Mouse (Mus musculus) heart, postnatal 25 days (tissue): Measurements from ENCODE around the gene Ush2a. TPM values are rescaled to one million over a fixed set of nuclear protein-coding genes. Genes with fewer than 3 reads are reported as not detected.

Experiments
- DNase-seq: peaks from one replicate; pipeline ENCODE4 v3.0.0; 2022; ENCODE audit warnings: low spot score
- intact Hi-C: fragments of 180-260 bp; cut with DNase I; formaldehyde crosslinking; loops from one replicate; pipeline ENCODE4 v1.15.1; 2025
- total RNA-seq, 2 experiments: library from RNA; stranded (reverse); gene quantifications; 2 replicates each; pipeline ENCODE4 v1.2.3; 2021

The Ush2a gene
- total RNA-seq, 2 experiments from 2014 or later = 0.08 TPM

DNA sequence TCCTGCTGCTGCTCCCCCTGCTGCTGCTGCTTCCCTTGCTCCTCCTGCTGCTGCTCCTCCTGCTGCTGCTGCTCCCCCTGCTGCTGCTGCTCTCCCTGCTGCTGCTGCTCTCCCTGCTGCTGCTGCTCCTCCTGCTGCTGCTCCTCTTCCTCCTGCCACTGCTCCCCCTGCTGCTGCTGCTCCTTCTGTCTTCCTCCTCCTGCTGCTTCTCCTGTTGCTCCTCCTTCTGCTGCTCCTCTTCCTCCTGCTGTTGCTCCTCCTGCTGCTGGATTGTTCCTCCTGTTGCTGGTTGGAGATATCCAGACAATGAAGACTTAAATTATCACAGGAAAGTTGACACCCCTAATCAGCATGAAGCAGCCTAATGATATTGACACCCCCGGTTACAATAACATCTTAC lies 123.4 kb downstream of the Ush2a start:
- intact Hi-C loops = no loop called here
- no peak for DNase-seq

DNA sequence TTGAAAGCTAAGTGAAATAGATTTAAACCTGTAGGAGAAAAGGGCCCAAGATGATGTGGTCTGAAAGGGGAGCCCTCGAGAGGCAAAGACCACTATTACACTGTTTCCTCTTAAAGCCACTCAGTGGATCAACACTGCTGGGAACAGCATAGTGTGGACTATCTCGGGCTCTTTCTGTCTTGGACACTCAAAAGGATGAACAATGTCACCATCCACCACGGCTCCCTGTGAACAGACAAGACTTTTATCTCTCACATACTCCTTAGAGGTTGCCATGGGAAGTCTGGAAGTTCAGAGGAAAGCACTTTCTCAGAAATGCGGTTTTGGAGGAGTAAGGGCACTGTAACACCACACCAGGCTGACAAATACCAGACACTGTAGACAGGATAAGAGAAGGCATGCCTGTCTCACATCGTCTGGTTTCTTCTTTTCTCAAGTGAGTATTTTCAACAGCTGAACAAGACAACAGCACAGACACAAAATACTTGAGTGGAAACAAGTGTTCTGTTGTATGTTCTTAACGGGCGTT lies 124.0 kb downstream of the Ush2a start:
- intact Hi-C loops = no loop called here

DNA sequence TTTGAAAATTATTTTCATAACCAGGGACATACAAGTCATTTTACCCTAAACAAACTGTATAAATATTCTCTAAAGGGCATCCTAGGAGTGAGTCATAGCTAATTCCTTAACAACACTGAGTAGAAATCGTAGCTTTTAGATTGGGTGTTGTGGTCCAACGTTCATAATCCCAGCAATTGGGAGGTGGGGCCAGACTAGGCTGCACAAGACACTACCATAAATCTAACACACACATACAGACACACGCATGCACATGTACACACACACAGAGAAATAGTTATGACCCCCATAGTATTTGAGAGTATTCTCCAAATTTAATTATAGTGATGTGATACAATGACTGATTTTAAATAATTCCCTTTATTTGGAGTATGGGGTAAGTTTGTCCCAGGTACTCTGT lies 125.5 kb downstream of the Ush2a start:
- intact Hi-C loops = no loop called here
- DNase-seq = no peak

More for the DNA sequence above, 124.0 kb downstream of the Ush2a start:
- no peak for DNase-seq

DNA sequence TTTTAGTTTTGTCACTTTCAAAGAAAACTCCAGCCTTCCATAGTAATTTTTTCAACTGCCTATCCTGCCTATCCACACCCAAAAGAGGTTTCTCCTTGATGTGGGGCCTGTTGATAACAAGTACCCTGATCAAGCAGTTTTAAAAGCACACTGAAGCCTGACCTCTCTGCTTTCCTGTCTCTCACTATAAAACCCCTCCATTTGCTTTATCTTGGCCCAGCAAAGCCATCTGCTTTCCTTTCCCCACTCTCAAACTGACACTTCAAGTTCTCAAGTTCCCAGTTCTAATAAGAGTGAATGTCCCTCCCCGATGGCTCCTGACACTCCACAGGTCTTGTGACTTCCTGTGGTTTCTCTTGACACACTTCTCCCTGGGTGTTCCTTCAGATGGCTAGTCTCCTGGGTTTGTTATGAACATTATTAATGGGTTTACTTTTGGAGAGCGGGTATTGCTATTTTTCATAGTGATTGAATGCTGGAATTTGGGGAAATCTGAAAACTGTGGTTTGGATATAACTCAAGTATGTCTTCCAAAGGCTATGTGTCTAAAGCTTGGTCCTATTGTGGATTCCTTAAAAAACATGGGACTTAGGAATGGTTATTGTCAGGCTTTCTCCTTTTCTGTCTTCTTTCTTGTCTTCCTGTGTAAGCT lies 126.1 kb downstream of the Ush2a start:
- no peak for DNase-seq
- intact Hi-C loops = no loop called here

DNA sequence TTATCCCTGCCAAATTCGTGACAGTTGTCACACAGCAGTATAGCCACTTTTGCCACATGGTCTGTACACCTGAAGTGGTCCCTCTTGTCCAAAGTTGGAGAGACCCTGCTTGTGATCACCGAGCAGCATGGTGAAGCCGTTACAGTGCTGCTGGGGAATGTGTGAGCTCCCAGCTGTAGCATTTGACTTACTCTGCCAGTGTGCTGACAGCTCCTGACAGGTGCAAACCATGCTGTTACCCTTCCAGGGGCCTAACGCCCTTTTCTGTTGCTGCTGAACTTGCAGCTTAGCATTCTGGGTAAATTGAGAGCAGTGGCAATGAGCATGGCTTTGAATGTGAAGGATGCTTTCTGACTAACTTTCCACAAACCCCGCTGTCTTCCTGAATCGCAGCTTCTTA lies 128.3 kb downstream of the Ush2a start:
- intact Hi-C loops = no loop called here
- DNase-seq = no peak

DNA sequence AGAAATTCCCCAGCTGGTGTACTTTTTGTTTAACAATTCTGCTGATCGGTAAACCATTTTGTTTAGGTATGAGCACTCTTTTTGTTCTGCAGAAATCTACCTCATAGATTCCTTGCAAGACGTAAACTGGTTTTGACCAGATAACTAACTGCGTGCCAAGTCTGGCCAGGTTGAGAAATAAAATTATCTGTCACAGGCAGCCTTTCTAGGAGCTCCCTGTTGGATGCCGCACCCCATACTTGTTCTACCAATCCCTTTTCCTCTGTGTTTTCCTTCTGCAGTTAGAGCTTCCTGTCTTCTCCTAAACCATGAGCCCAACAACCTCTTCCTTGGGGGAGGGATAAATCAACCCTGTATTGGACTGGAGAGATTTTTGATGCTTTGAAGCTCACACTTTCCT lies 145.4 kb downstream of the Ush2a start:
- intact Hi-C loops = no loop called here
- no peak for DNase-seq

DNA sequence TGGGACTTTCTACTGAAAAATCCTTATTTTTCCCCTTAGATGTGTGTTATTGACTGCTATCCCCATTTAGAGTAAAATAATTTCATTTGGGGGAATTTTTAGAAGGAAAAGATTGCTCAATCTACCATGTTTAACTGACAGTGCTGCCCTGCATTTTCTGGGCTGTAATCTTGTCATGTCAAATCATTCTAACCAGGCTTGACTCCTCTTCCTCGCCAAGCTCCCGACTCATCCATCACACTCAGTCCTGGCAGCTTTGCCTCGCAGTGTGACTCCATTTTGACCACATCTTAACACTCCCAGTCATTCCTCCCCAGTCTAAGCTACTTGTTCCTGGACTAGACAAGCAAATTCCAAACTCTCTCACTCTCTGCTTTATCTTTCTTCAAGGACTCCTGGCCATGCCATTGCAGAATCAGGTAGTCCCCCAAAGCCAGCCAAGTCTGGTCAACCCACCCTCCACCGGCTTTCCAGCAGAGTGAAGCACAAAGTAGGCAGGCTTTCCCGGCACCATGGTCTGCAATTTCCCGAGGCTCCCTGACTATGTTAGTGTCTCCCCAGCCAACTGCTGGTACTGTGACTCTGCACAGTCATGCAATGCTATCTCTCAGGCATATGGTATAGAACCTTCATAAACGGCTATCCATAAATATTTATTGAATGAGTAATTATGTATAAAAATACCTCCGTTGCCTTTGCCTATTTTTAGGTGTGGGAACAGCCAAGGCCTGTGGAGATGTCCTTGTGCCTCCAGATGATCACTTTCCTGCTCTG lies 146.0 kb downstream of the Ush2a start:
- intact Hi-C loops = no loop called here
- DNase-seq = no peak

DNA sequence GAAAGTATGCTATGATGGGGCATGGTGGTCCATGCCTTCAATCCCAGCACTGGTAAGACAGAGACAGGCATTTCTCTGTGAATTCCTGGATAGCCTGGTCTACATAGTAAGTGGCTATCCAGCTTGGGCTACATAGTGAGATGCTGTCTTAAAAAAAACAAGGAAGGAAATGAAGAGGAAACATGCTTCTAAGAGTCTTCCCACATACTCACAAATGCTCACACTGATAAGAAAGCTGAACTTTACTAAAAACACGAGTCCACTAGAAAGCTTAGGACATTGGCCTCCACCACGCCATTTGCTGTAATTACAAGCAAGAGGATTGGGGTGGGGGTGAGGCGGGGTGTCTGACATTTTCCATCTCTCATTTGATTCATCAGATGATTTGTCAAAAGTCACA lies 148.7 kb downstream of the Ush2a start:
- no peak for DNase-seq
- intact Hi-C loops = no loop called here

DNA sequence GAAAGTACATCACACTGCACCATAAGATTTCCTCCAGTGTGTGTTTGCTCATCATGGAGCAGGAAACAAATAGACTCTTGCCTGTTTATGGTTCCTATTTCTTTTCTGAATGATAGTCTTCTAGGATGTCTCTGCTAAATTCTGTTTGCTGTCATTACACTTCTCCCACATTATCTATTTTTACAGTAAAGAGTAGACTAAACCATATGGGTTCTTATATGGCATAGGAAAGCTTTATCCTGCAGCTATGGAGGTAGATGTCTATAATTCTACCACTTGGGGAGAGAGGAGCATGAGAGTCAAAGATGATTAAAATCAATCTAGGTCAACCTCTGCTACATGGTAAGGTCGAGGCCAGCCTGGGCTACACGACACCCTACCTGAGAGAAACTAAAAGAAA lies 158.7 kb downstream of the Ush2a start:
- no peak for DNase-seq
- intact Hi-C loops = no loop called here

DNA sequence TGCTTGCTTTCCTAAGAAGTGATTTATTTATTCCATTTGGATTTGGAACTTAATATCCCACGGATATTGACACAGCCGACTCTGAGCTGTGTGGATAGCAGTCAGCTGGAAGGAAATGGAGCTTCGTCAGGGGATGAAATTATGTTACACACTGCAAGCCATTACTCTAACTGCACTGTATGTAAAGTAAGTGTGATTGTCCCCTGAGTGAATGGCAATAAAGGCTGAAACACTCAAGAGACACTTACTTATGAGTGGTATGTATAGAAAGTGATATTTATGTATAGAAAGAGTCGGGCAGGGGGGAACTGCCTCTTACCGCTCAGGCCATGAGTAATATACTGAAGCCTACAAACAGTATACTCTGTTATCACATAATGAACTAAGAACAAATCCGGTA lies 166.3 kb downstream of the Ush2a start:
- no peak for DNase-seq
- intact Hi-C loops = no loop called here

DNA sequence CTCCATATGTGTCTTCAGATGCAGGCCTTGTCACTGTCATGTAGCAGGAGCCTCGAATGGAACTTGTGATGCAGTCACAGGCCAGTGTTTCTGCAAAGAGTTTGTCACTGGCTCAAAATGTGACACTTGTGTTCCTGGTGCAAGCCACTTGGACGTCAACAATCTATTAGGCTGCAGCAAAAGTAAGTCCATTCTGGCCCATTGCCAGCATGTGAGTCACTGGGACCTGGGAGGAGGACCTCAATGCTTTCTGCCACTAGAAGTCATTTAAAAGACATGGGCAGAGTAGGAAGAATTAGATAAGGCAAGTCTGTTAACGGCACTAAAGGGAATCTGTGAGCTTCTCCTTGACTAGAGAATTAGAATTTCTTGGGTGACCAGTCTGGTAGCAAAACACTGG lies 168.9 kb downstream of the Ush2a start:
- intact Hi-C loops = no loop called here
- DNase-seq = no peak

DNA sequence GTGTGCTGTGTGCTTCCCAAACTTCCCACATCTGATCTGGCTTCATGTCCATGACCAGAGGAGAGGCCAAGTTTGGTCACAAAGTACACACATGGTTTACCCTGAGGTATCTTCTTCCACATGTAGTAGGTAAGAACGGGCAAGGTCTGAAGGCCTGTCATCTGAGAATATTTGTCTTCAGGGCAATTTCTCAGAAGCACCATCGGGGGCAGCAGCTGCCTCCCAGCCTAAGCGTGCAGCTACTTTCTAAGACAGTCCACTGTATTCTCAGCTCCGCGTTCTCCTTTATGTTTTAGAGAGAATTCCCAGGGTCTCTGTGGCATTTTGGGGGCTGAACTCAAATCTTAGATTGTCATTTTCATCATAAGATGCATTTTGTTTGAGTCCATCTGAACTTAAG lies 186.1 kb downstream of the Ush2a start:
- intact Hi-C loops = no loop called here
- no peak for DNase-seq

DNA sequence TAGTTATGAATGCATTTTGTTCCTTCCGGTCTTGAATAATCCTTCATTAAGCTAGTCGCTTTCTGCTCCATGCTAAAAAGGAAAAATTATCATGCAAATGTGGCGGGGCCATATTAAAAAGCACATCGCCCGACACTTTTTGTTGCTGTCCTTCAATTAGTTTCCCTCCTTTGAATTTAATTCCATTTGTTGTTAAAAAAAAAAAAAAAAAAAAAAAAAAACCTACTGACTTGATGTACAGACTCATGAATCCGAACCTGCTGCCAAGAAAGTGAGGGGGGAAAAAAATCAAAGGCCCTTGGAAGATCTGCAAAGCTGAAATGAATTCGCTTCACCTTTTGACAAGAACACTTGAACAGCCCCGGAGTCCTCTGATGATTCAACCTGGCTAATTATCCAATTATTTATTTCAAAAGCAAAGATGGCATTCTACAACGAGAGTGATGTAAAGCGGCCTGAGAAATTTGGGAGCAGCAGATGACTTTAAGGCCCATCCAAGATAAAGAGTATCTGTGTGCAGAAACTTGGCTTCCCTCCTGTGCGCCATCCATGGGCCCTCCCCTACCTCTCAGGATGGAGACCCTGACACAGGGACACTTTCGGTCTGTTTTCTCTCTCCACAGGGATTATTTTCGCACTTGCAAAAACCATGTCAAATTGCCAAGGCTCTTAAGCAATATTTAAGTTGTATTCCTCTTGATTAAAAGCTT lies 194.8 kb downstream of the Ush2a start:
- intact Hi-C loops = no loop called here
- DNase-seq = no peak

DNA sequence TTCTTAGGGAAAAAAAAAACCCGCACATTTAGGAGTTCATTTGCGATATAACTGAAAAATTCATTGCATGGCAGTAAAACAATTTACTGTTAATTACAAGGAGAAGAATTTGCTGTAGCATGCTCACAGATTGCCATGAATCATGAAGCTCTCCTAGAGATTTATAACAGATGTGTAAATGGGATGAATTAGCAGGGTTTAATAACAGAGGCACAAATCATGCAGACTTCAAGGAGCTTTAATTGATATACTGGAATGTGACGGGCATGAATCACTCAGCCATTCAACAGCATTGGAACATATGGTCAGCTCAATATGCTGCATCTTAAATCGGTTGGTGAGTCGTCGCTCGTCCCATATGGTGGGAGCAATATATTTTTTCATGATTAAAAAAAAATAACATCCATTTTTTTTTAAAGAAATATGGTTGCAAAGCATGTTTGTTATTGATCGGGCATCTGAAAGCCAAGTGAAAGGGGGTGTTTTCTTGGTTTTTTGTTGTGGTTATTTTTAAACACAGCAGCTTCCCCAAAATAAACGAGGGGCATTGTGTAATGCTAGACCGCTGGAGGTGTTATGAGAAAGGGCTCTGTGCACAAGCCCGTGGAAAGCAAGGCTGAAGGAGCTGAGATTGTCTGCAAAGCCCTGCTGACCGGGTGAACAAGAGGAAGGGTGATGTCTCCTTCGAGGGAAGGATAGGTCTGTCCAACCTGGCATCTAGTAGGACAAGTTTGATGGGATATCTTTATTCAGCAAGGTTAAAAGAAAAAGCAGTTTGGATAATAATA lies 195.6 kb downstream of the Ush2a start:
- intact Hi-C loops = no loop called here

DNA sequence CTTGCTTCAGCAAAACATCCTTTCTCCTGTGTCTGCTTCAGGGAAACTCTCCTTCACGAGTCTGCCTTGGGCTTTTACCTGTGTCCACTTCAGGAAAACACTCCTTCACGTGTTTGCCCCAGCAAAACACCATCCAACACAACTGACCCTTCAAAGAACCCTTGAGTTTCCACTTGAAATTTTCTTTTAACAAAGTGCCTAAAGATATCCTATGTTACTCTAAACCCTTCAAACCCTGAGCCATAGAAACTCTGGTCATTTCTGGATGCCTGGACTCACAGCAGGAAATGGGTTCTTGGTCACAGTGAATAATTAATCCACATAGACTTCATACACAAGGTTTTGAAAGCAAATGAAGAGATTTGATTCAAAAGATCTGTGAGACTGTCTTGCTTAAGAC lies 199.4 kb downstream of the Ush2a start:
- intact Hi-C loops = no loop called here

More for the DNA sequence above, 195.6 kb downstream of the Ush2a start:
- DNase-seq = no peak

DNA sequence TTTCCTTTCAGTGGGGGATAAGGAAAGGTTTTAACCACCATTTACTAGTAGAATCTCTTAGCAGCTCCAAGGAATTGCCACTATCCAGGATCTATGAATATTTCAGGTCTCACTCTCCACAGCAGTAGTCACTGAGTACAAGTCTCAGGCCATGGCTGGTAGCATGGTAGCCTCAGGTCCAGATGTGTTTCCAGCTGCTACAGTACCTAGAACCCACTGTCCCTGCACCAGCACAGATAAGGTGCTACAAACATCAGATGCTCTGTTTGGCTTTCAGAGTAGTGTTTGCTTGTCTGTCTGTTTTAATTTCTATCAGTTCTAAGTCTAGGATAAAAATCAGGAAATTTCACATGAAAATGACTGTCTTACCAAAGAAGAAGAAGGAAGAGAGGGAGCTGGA lies 202.8 kb downstream of the Ush2a start:
- DNase-seq = no peak
- intact Hi-C loops = no loop called here

More for the DNA sequence above, 199.4 kb downstream of the Ush2a start:
- no peak for DNase-seq

DNA sequence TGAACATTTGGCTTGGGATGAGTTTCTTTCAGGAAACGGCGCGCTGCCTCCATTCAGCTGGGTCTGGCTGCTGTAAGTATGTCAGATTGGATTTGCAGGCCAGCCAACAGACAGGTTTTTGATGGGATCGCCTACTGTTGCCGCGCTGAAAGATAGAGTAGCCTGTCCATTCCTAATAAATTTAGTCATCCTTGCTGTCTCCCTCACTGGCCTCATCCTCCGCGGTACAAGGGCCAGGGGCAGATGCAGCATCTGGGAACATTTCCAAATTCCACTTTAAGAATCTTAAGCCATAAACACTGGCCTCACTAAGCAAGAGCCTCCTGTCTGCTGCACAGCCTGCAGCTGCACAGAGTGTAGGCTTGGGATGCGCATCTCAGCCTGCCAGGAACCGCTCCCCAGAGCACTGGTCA lies 206.6 kb downstream of the Ush2a start:
- intact Hi-C loops = no loop called here
- no peak for DNase-seq

DNA sequence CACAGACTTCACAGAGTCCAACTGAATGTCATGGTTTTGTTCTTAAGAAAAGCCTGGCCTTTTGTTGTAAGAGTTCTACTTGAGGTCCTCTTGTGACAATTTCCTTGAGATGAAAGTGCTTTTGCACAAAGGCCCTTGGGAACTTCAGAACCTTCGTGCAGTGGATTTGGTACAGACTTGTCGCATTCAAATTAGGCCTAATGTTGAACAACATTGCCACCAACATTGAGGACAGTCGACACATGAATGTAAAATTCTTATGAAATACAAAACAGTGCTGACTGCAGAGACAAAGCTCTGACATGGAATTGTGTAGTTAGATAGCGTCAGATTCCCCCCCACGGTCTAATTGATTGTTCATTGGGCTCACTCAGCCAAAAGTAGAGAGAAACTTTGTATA lies 243.1 kb downstream of the Ush2a start:
- no peak for DNase-seq
- intact Hi-C loops = no loop called here

DNA sequence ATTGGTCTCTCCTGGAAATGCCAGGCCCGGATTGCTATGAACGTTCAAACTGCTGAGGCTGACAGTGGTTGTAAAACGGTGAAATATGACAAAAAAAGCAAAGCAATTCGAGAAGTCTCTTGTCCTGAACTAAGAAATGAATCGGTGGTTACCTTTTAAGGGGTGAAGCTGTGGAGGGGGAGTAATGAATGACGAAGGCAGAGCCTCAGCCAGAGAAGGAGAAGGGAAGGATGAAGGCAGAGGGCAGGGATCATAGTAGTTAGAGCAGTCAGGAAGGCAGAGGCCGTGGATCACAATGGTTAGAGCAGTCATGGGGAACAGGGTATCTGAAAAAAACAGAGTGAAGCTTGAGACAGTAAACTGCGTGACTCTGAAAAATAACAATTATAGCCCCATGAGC lies 257.0 kb downstream of the Ush2a start:
- intact Hi-C loops = no loop called here
- DNase-seq = no peak

DNA sequence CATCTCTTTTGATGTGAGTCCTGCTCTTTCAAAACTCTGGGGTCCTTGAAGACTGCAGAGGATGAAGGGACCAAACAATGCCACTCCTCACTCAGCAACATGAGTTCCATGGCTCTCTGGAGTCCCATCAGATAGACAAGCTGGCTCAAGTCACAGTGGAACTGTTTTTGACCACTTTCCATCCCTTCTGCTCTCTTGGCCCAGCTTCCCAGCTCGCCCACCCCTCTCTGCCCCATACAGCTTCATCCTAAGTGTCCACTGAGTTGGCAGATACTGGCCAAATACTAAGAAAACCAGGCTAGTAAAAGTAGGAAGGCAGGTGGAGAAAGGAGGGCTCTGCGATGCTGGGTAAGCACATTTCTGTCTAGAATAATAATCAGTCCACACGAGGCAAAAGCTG lies 265.6 kb downstream of the Ush2a start:
- intact Hi-C loops = no loop called here
- DNase-seq = no peak
